Mouse (Mus musculus): ENCODE results near the gene 1700028J19Rik.
A peak's percentile ranks its signal among the peaks of the same experiment; 100 is the strongest.
"Not testable (repeated sequence)": the region's sequence is repeated elsewhere in the genome, so short reads cannot be mapped to it uniquely, and the experiment has no call there.

Gene 1700028J19Rik

DNA sequence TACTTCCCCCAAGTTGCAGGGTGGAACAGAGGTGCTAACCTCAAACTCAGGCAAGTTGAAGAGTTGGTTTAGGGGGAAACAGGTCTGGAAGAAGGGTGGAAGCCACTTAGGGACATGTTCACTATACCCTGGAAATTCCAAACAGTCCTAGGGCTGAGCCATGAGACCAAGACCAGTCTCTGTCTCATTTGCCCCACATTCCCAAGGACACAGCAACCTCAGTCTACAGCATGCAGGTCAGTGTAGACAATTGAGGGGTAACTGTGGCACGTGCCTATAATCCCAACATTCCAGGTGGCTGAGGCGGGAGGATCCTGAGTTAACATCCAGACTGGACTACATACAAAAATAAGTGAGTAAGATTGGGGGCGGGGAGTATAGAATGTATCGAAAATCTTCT, 2.8 kb upstream of the 1700028J19Rik start:
- no peak for DNase-seq

- no peak for DNase-seq
Measured at GRCm38 (mm10) chr7:44247971-44248370, 1.5 kb upstream of the 1700028J19Rik start.

GRCm38 (mm10) chr7:44246984-44247470, 532 bp upstream of the 1700028J19Rik start:
- DNase-seq = peak; percentile 80

DNA sequence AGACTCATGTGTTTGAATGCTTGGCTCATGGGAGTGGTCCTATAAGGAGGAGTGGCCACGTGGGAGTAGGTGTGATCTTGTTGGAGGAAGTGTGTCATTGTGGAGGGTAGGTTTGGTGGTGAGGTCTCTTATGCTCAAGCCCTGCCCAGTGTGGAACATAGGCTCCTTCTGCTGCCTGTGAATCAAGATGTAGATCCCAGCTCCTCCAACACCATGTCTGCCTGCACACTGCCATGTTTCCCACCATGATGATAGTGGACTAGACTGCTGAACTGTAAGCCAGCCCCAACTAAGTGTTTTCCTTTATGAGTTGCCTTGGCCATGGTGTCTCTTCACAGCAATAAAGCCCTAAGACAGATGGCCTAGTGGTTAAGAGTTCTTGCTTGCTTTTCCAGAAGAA, 2.4 kb downstream of the 1700028J19Rik start:
- no peak for DNase-seq

DNA sequence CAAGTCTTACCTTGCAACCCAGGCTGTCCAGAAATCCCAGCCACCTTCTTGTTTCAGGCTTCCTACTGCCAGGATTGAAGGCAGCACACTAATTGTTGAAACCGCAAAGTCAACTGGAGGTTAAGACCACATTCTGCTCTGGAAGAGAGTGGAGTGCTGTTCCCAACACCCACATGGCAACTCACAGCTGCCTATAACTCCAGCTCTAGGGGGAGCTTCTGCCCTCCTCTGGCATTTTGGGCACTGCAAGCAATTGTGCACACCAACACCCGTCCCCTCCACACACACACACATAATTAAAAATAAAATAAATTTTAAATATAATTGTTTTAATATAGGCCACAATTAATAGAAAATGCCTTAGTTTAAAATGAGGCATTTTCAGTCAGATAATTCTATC, 5.3 kb downstream of the 1700028J19Rik start:
- DNase-seq = no peak

- DNase-seq = no peak
Measured at GRCm38 (mm10) chr7:44240712-44241111, 5.8 kb downstream of the 1700028J19Rik start.

- DNase-seq = no peak
Measured at GRCm38 (mm10) chr7:44239913-44240312, 6.6 kb downstream of the 1700028J19Rik start.

DNA sequence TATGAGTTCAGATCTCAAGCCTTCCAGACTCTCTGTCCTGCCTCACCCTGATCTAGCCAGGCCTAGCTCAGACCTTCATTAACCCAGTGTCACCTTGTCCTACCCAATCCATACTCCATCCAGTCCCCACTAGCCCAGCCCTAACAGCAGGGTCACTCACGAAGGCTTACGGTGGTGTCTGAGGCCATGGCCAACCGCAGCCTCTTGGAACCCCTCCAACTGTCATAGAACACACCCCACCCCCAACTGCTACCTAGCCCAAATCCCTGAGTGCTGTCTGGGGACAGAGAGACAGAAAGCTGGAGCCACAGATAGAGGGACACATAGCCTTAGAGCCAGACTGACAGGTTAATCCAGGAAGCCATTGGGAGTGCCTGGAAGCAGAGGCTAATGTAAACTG, 10.6 kb downstream of the 1700028J19Rik start, which contains the start of gene Gm36864:
TSS of gene Gm36864 (plus strand) at position 269 of the 400 bp plus-strand sequence.
- no peak for DNase-seq

- DNase-seq = no peak
Measured at GRCm38 (mm10) chr7:44225076-44225475, 21.4 kb downstream of the 1700028J19Rik start, which contains the start of gene Klk1. Klk1 (plus strand) TSS chr7:44225360.

DNA sequence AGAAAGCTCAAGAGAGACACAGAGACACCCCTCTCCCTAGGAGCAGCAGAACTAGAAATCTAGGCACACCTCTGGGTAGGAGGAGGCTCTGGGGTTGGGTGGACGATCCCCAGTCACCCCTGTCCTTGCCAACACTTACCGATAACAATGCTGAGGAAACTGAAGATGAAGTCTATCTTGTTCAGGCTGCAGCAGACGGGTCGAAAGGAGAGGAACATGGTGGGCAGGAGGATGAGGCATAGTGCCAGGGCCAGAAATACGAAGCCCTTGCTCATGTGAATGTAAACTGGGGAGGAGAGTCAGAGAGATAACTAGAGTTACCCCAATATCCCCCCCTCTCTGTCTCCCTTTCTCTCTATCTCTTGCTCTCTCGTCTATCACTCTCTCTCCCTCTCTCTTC, 24.2 kb downstream of the 1700028J19Rik start:
- not testable (repeated sequence) for DNase-seq

GRCm38 (mm10) chr7:44221601-44222000, 24.9 kb downstream of the 1700028J19Rik start:
- DNase-seq = not testable (repeated sequence)

DNA sequence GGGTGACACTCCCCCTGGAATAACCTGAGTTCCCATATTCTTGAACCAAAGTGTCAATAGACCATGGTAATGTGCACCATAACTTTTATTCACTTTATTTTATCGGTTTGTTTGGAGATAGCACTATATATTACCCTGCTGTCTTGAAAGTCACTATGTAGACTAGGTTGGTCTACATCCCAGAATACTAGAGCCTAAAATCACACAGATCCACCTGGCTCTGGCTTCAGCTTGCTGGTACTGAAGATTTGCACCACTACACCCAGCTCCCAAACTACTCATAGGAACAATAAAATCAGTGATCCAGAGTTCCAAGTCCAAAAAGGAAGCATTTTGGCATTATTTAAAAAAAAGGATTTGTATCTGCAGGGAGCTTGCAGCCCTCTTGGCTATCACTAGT, 30.9 kb downstream of the 1700028J19Rik start, which contains the start of gene Klk1b5:
TSS of gene Klk1b5 (plus strand) at position 301 of the 400 bp plus-strand sequence.
- no peak for DNase-seq

DNA sequence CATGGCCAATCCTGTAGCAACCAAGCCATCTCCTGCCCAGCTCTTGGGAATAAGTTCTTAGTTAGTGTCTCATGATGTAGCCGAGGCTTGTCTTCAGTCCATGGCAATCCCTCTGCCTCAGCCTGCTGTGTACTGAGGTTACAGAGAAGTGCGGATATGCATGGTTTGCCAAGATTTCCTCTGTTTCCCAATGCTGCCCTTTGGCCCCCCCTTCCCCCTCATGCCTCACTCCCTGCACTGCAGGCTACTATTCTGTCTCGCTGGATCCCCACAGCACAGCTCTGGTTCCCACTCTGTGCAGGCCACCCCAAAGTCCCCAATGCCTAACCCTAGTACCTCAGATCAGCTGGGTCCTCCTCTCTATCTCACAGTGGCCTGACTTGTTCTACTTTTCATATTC, 38.2 kb downstream of the 1700028J19Rik start:
- no peak for DNase-seq

DNA sequence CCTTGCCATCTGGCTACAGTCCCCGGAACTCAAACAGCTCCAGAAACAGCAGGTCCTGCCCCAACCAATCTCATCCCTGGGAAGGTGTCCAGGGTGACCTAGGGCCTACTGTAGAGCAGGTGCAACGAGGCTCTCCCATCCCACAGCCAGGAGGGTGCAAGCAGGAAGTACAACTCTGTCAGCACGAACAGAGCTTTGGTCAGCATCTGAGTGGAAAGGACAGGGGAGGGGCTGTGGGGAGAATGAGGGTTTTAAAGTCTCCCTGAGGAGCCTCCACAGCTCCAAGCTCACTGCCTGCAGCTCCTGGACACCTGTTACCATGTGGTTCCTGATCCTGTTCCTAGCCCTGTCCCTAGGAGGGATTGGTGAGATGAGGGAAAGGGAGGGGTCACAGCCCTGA, 39.4 kb downstream of the 1700028J19Rik start, which contains the start of gene Klk1b4:
TSS of gene Klk1b4 (plus strand) at position 301 of the 400 bp plus-strand sequence.
- not testable (repeated sequence) for DNase-seq

DNA sequence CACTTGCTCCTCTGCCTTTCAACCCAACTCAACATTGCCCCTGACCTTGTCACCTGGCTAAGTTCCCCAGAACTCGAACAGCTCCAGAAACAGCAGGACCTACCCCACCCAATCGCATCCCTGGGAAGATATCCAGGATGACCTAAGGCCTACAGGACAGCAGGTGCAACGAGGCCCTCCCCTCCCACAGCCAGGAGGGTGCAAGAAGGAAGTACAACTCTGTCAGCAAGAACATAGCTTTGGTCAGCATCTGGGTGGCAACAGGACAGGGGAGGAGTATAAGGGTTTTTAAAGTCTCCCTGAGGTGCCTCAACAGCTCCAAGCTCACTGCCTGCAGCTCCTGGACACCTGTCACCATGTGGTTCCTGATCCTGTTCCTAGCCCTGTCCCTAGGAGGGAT, 48.6 kb downstream of the 1700028J19Rik start, which contains the start of gene Klk1b3:
TSS of gene Klk1b3 (plus strand) at position 301 of the 400 bp plus-strand sequence.
- DNase-seq = no peak

DNA sequence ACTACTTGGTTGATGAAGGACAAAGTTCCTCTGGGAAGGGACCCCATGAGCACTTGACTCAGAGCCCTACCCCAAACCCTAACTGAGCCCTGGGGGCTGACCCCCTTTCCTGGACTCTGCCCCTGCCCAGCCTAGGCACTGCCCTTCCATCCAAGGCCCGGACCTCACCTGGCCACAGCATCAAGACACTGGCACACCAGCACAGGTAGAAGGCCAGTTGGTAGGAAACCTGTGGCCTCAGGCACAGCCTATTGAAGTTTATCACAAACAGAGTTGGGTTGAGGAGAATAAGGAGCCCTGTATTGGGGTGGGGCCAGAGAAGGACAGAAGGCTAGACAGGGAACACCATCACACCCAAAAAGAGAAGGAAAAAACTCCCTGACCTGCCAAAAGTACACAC, 53.0 kb downstream of the 1700028J19Rik start:
- DNase-seq = not testable (repeated sequence)

DNA sequence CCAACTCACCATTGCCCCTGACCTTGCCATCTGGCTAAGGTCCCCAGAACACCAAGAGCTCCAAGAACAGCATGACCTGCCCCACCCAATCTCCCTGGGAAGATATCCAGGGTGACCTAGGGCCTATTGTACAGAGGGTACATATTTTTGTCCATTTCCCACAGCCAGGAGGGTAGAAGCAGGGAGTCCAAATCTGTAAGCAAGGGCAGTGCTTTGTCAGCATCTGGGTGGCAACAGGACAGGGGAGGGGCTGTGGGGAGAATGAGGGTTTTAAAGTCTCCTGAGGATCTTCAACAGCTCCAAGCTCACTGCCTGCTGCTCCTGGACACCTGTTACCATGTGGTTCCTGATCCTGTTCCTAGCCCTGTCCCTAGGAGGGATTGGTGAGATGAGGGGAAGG, 58.6 kb downstream of the 1700028J19Rik start, which contains the start of gene Klk1b24:
TSS of gene Klk1b24 (plus strand) at position 301 of the 400 bp plus-strand sequence.
- not testable (repeated sequence) for DNase-seq

DNA sequence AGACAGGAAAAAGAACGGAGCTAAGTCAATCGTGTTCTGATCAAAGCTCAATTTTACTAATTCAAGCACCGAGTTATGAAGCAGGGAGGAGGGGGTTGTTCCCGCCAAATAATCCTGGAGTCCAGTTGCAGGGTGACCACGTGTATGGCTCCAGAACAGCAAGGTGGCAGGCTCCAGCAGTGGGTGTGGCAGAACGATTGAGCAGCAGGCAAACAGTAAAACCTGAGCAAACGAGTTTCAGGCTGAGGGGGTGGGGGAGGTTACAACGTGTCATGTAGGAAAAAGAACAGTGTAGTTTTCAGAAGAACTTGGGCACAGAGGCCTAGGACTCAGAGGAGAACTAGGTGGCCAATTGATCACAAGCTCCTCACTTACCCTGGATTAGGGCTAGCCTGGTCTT, 60.0 kb downstream of the 1700028J19Rik start:
- not testable (repeated sequence) for DNase-seq
